Mouse (Mus musculus): ENCODE data around the gene Sez6.

DNA sequence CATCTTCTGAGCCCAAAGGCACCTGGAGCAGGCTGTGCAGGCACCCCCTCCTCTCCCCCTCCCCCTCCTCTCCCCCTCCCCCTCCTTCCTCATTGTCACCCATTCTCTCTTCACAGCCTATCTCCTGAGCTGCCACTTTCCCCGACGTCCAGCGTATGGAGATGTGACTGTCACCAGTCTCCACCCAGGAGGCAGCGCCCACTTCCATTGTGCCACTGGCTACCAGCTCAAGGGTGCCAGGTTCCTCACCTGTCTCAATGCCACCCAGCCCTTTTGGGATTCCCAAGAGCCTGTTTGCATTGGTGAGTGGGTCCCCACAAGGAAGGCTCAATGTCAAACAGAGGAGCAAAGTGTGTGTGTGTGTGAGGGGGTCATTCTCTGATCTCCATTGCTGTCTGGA is 38.2 kb downstream of the Sez6 start:
- TF ChIP-seq POLR2A (IDR thresholded peaks at IDR 0.05; ENCODE audit: control insufficient read depth, extremely low read depth, insufficient read depth, low read length, poor library complexity) (no peak), CTCF (IDR thresholded peaks at IDR 0.05; ENCODE audit: borderline replicate concordance, control insufficient read depth, extremely low read depth, insufficient read depth, low read length, poor library complexity) (no peak)

Data from thymus, adult 2 months (tissue).